Mouse (Mus musculus): ENCODE measurements around the gene Ntm. TPM values are rescaled to one million over a fixed set of nuclear protein-coding genes. Genes with fewer than 3 reads are reported as not detected.
A peak's percentile ranks its signal among the peaks of the same experiment; 100 is the strongest.

Gene Ntm
- polyA plus RNA-seq, 1 experiment: 95.1 TPM

GRCm38 (mm10) chr9:29748070-29748469 lies 214.9 kb downstream of the Ntm start:
- TF ChIP-seq CTCF (IDR thresholded peaks at IDR 0.05; ENCODE audit: borderline replicate concordance, extremely low read depth, insufficient read depth, insufficient read length): no peak
- TF ChIP-seq POLR2A (IDR thresholded peaks at IDR 0.05; ENCODE audit: borderline replicate concordance, extremely low read depth, insufficient read depth, insufficient read length, poor library complexity, severe bottlenecking): no peak
- DNase-seq (ENCODE audit: low read depth): no peak

DNA sequence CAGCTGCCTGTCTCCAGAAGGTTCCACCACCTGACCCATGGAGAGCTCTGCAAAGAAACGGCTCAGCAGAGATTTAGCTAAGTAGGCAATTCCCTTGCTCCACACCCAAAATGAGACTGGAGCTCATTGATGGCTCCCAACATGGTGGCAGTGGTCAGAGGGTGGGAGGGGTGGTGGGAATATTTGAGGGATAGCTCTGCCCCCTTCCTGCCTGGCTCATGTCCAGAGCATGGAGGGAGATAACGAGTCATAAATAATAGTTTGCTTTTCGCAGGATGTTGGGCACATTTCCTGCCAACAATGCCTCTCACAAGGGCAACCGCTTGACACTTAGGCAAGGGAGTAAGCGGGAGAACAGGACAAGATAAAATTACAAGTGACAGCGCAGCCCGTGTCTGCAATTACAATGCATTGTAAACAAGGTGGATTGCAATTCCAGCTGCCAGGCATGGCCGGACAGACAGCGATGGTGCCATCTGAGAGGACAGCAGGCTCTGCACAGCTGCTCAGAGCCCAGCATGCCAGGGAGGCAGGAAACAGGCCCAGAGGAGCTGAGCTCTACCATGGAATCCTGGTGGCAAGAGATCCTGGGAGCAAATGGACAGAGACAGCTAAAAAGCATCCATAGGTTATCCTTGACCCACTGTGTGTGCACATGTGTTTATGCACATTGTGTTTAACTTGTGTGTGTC lies 224.0 kb downstream of the Ntm start:
- TF ChIP-seq CTCF (IDR thresholded peaks at IDR 0.05; ENCODE audit: borderline replicate concordance, extremely low read depth, insufficient read depth, insufficient read length) (no peak), POLR2A (IDR thresholded peaks at IDR 0.05; ENCODE audit: borderline replicate concordance, extremely low read depth, insufficient read depth, insufficient read length, poor library complexity, severe bottlenecking) (no peak)
- DNase-seq (ENCODE audit: low read depth): no peak

DNA sequence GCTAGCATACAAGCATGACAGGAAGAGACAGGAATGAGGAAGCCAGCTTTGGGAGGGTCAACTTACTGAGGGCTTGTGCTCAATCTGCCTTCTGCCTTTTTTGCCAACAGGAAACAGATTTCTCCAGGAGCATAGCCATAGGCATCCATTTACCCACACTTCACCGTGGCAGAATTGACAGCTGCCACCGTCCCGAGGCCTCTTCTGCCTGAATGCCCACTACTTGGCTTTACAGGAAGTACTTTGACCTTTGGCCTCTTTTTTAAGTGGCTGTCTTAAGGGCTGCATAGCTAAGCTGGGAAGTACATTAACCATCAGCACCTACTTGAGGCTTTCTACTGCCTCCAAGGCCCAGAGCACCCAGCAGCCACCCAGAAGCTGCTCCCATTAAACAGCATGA lies 226.9 kb downstream of the Ntm start:
- no peak for DNase-seq (ENCODE audit: low read depth)
- TF ChIP-seq CTCF (IDR thresholded peaks at IDR 0.05; ENCODE audit: borderline replicate concordance, extremely low read depth, insufficient read depth, insufficient read length): no peak
- no peak for TF ChIP-seq POLR2A (IDR thresholded peaks at IDR 0.05; ENCODE audit: borderline replicate concordance, extremely low read depth, insufficient read depth, insufficient read length, poor library complexity, severe bottlenecking)

- TF ChIP-seq POLR2A (IDR thresholded peaks at IDR 0.05; ENCODE audit: borderline replicate concordance, extremely low read depth, insufficient read depth, insufficient read length, poor library complexity, severe bottlenecking) (no peak), CTCF (IDR thresholded peaks at IDR 0.05; ENCODE audit: borderline replicate concordance, extremely low read depth, insufficient read depth, insufficient read length) (no peak)
- peak; percentile 74 for DNase-seq (ENCODE audit: low read depth)
Measured at GRCm38 (mm10) chr9:29732895-29733294, 230.0 kb downstream of the Ntm start.

GRCm38 (mm10) chr9:29731672-29732071 lies 231.3 kb downstream of the Ntm start:
- TF ChIP-seq CTCF (IDR thresholded peaks at IDR 0.05; ENCODE audit: borderline replicate concordance, extremely low read depth, insufficient read depth, insufficient read length) (no peak), POLR2A (IDR thresholded peaks at IDR 0.05; ENCODE audit: borderline replicate concordance, extremely low read depth, insufficient read depth, insufficient read length, poor library complexity, severe bottlenecking) (no peak)
- no peak for DNase-seq (ENCODE audit: low read depth)

GRCm38 (mm10) chr9:29727540-29728432 lies 235.2 kb downstream of the Ntm start:
- TF ChIP-seq POLR2A (IDR thresholded peaks at IDR 0.05; ENCODE audit: borderline replicate concordance, extremely low read depth, insufficient read depth, insufficient read length, poor library complexity, severe bottlenecking): no peak
- no peak for TF ChIP-seq CTCF (IDR thresholded peaks at IDR 0.05; ENCODE audit: borderline replicate concordance, extremely low read depth, insufficient read depth, insufficient read length)
- peak; percentile 80 for DNase-seq (ENCODE audit: low read depth)

DNA sequence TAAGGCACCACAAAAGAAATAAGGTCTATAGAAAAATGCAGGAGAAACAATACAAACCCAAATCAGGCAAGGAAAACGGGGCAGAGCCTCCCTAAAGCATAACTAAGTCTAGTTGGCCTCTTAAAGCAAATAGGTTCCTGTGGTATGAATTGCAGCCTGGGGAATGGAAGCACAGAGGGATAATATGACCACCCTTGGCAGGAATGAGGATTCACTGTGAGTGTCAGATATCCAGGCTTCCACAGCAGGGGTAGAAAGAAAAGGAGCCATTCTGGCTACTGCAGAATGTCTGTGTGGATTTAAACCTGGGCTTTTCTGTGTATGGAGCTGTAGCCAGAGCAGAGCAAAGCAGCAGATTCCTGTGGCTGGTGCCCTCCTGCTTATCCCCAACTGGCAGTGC lies 241.5 kb downstream of the Ntm start:
- no peak for DNase-seq (ENCODE audit: low read depth)
- TF ChIP-seq CTCF (IDR thresholded peaks at IDR 0.05; ENCODE audit: borderline replicate concordance, extremely low read depth, insufficient read depth, insufficient read length): no peak
- no peak for TF ChIP-seq POLR2A (IDR thresholded peaks at IDR 0.05; ENCODE audit: borderline replicate concordance, extremely low read depth, insufficient read depth, insufficient read length, poor library complexity, severe bottlenecking)

GRCm38 (mm10) chr9:29716795-29717194 lies 246.1 kb downstream of the Ntm start:
- DNase-seq (ENCODE audit: low read depth): peak; percentile 40
- TF ChIP-seq CTCF (IDR thresholded peaks at IDR 0.05; ENCODE audit: borderline replicate concordance, extremely low read depth, insufficient read depth, insufficient read length): no peak
- no peak for TF ChIP-seq POLR2A (IDR thresholded peaks at IDR 0.05; ENCODE audit: borderline replicate concordance, extremely low read depth, insufficient read depth, insufficient read length, poor library complexity, severe bottlenecking)

- no peak for DNase-seq (ENCODE audit: low read depth)
Measured at GRCm38 (mm10) chr9:29698276-29698675, 264.7 kb downstream of the Ntm start.

GRCm38 (mm10) chr9:29694151-29694550 lies 268.8 kb downstream of the Ntm start:
- peak; percentile 56 for DNase-seq (ENCODE audit: low read depth)

More at GRCm38 (mm10) chr9:29698276-29698675, 264.7 kb downstream of the Ntm start:
- no peak for TF ChIP-seq POLR2A (IDR thresholded peaks at IDR 0.05; ENCODE audit: borderline replicate concordance, extremely low read depth, insufficient read depth, insufficient read length, poor library complexity, severe bottlenecking)
- no peak for TF ChIP-seq CTCF (IDR thresholded peaks at IDR 0.05; ENCODE audit: borderline replicate concordance, extremely low read depth, insufficient read depth, insufficient read length)

GRCm38 (mm10) chr9:29691186-29691855 lies 271.6 kb downstream of the Ntm start:
- TF ChIP-seq CTCF (IDR thresholded peaks at IDR 0.05; ENCODE audit: borderline replicate concordance, extremely low read depth, insufficient read depth, insufficient read length): no peak
- TF ChIP-seq POLR2A (IDR thresholded peaks at IDR 0.05; ENCODE audit: borderline replicate concordance, extremely low read depth, insufficient read depth, insufficient read length, poor library complexity, severe bottlenecking): no peak
- peak; percentile 64 for DNase-seq (ENCODE audit: low read depth)

More at GRCm38 (mm10) chr9:29694151-29694550, 268.8 kb downstream of the Ntm start:
- no peak for TF ChIP-seq CTCF (IDR thresholded peaks at IDR 0.05; ENCODE audit: borderline replicate concordance, extremely low read depth, insufficient read depth, insufficient read length)
- TF ChIP-seq POLR2A (IDR thresholded peaks at IDR 0.05; ENCODE audit: borderline replicate concordance, extremely low read depth, insufficient read depth, insufficient read length, poor library complexity, severe bottlenecking): no peak
